Mouse (Mus musculus) ES-E14 (cell line): Measurements from ENCODE around the gene Npr3. TPM values are rescaled to one million over a fixed set of nuclear protein-coding genes. Genes with fewer than 3 reads are reported as not detected.

ENCODE experiments used
- DNase-seq: peaks from one replicate; pipeline ENCODE4 v3.0.0-alpha.2; 2013; ENCODE audit warnings: low read depth, low spot score
- H3K27ac ChIP-seq: 2 replicates; pipeline ENCODE4 v1.5.1; 2012; ENCODE audit warnings: low read depth, mild to moderate bottlenecking, low read length, moderate library complexity, mixed read lengths; ENCODE audit not compliant: poor library complexity, insufficient read depth, severe bottlenecking
- H3K36me3 ChIP-seq: 2 replicates; pipeline ENCODE4 v1.6.1; 2012; ENCODE audit warnings: mild to moderate bottlenecking, low read length, moderate library complexity, mixed read lengths; ENCODE audit not compliant: control insufficient read depth, poor library complexity, insufficient read depth, severe bottlenecking
- H3K4me1 ChIP-seq, 2 experiments: fragments of 150-350 bp in 1 of 2; sonication (generic) in 1 of 2; 2 replicates each; pipeline ENCODE4 v1.6.1; 2012; ENCODE audit warnings: low read length in 2 of 2, mild to moderate bottlenecking in 1 of 2, mixed read lengths in 1 of 2; ENCODE audit not compliant: control insufficient read depth in 2 of 2, insufficient read depth in 2 of 2, poor library complexity in 1 of 2
- H3K4me3 ChIP-seq, 2 experiments: fragments of 150-350 bp in 1 of 2; sonication (generic) in 1 of 2; 2 replicates each; pipeline ENCODE4 v1.5.1; 2012; ENCODE audit warnings: low read length in 2 of 2, low read depth in 1 of 2, mild to moderate bottlenecking in 1 of 2, mixed read lengths in 1 of 2; ENCODE audit not compliant: insufficient read depth in 1 of 2, poor library complexity in 1 of 2, severe bottlenecking in 1 of 2
- H3K9ac ChIP-seq: 2 replicates; pipeline ENCODE4 v1.6.1; 2012; ENCODE audit warnings: low read depth, mild to moderate bottlenecking, low read length, mixed read lengths; ENCODE audit not compliant: poor library complexity, insufficient read depth, severe bottlenecking
- H3K9me3 ChIP-seq: fragments of 150-350 bp; sonication (generic); 2 replicates; pipeline ENCODE4 v1.6.1; 2012; ENCODE audit warnings: low read depth, mild to moderate bottlenecking, low read length; ENCODE audit not compliant: control insufficient read depth, insufficient read depth
- CHD2 ChIP-seq: IDR thresholded peaks from 2 replicates; pipeline ENCODE4 v1.6.1; 2014; ENCODE audit warnings: mild to moderate bottlenecking, low read depth, low read length, inconsistent platforms
- HCFC1 ChIP-seq: IDR thresholded peaks from 2 replicates; pipeline ENCODE4 v1.6.1; 2012; ENCODE audit warnings: low read length, inconsistent platforms, borderline replicate concordance; ENCODE audit not compliant: insufficient read depth
- MAFK ChIP-seq: IDR thresholded peaks from 2 replicates; pipeline ENCODE4 v1.6.1; 2014; ENCODE audit warnings: mild to moderate bottlenecking, low read depth, low read length, inconsistent platforms; ENCODE audit not compliant: insufficient read depth
- ZC3H11A ChIP-seq: IDR thresholded peaks from 2 replicates; pipeline ENCODE4 v1.6.1; 2012; ENCODE audit warnings: low read depth, mild to moderate bottlenecking, inconsistent platforms, low read length, borderline replicate concordance
- ZNF384 ChIP-seq: IDR thresholded peaks from 2 replicates; pipeline ENCODE4 v1.6.1; 2012; ENCODE audit warnings: low read depth, low read length, inconsistent platforms
- in situ Hi-C, 2 experiments: fragments of 600-800 bp; cut with MboI; formaldehyde crosslinking; loops; one replicate each; pipeline ENCODE4 v1.15.1; 2025; ENCODE audit warnings: low sequenced_read_pairs in 2 of 2, inconsistent platforms in 1 of 2; ENCODE audit not compliant: unreplicated experiment in 2 of 2
- total RNA-seq: library from RNA; depleted of rRNA; stranded (reverse); fragments of 300-350 nt; gene quantifications from 2 replicates; pipeline ENCODE4 v1.2.3, GENCODE M21; 2012

Npr3 gene
- total RNA-seq, 1 experiment = 3.4 TPM

GRCm38 (mm10) chr15:11862253-11862652 lies 44.8 kb downstream of the Npr3 start:
- H3K36me3 ChIP-seq = no peaks in the 10 kb centered on the region
- no peaks in the 10 kb centered on the region for H3K9me3 ChIP-seq
- in situ Hi-C loops = no loop called here
- no peak overlapping the region for H3K4me3 ChIP-seq
- no peak for DNase-seq
- TF ChIP-seq CHD2 (no peak), ZNF384 (no peak), ZC3H11A (no peak), MAFK (no peak), HCFC1 (no peak)
- H3K27ac ChIP-seq = no peak overlapping the region
- no peak overlapping the region for H3K9ac ChIP-seq
- no peaks in the 10 kb centered on the region for H3K4me1 ChIP-seq

GRCm38 (mm10) chr15:11860259-11860658 lies 46.8 kb downstream of the Npr3 start:
- DNase-seq = no peak
- in situ Hi-C loops = no loop called here
- Histone ChIP-seq H3K4me3 (no peak overlapping the region), H3K9ac (no peak overlapping the region), H3K4me1 (no peaks in the 10 kb centered on the region), H3K27ac (no peak overlapping the region), H3K9me3 (no peaks in the 10 kb centered on the region), H3K36me3 (no peaks in the 10 kb centered on the region)
- TF ChIP-seq ZC3H11A = no peak
- no peak; the same call in 1 of the 2 replicates for TF ChIP-seq CHD2
- TF ChIP-seq ZNF384 = no peak
- TF ChIP-seq HCFC1 = no peak
- no peak for TF ChIP-seq MAFK

- DNase-seq = no peak
- Histone ChIP-seq H3K4me1 (no peaks in the 10 kb centered on the region), H3K4me3 (no peak overlapping the region), H3K27ac (no peak overlapping the region), H3K36me3 (no peaks in the 10 kb centered on the region), H3K9ac (no peak overlapping the region), H3K9me3 (no peaks in the 10 kb centered on the region)
- in situ Hi-C loops = no loop called here
- TF ChIP-seq HCFC1 (no peak), CHD2 (no peak), ZNF384 (no peak), MAFK (no peak), ZC3H11A (no peak)
Measured at GRCm38 (mm10) chr15:11859829-11860228, 47.3 kb downstream of the Npr3 start.

GRCm38 (mm10) chr15:11858411-11858810 lies 48.7 kb downstream of the Npr3 start:
- Histone ChIP-seq H3K9ac (no peak overlapping the region), H3K4me3 (no peak overlapping the region), H3K27ac (no peak overlapping the region), H3K36me3 (no peaks in the 10 kb centered on the region), H3K9me3 (no peaks in the 10 kb centered on the region), H3K4me1 (no peaks in the 10 kb centered on the region)
- TF ChIP-seq ZNF384 = no peak
- no peak for TF ChIP-seq HCFC1
- no peak for TF ChIP-seq MAFK
- TF ChIP-seq ZC3H11A = no peak
- TF ChIP-seq CHD2 = no peak
- no peak for DNase-seq
- in situ Hi-C loops = no loop called here
